Mouse (Mus musculus): ENCODE data around the gene Max. TPM values are rescaled to one million over a fixed set of nuclear protein-coding genes. Genes with fewer than 3 reads are reported as not detected.

Max gene
- total RNA-seq, 2 experiments from 2014 or later, result 56.7 to 61.6 TPM

- DNase-seq, result no peak
Observed at GRCm38 (mm10) chr12:76920398-76920797, 41.6 kb downstream of the Max start.

GRCm38 (mm10) chr12:76918855-76919254, 43.1 kb downstream of the Max start:
- DNase-seq, result no peak

GRCm38 (mm10) chr12:76918113-76918512, 43.9 kb downstream of the Max start:
- peak; percentile 23 for DNase-seq

GRCm38 (mm10) chr12:76916163-76916562, 45.8 kb downstream of the Max start:
- DNase-seq, result no peak

GRCm38 (mm10) chr12:76912193-76912592, 49.8 kb downstream of the Max start:
- no peak for DNase-seq

- DNase-seq, result no peak
Observed at GRCm38 (mm10) chr12:76911171-76911726, 50.8 kb downstream of the Max start.

- DNase-seq, result no peak
Observed at GRCm38 (mm10) chr12:76910258-76910940, 51.6 kb downstream of the Max start.

GRCm38 (mm10) chr12:76909218-76909617, 52.8 kb downstream of the Max start:
- no peak for DNase-seq

GRCm38 (mm10) chr12:76906278-76906677, 55.7 kb downstream of the Max start:
- no peak for DNase-seq

GRCm38 (mm10) chr12:76901508-76902294, 60.3 kb downstream of the Max start:
- no peak for DNase-seq

- DNase-seq, result no peak
Observed at GRCm38 (mm10) chr12:76899261-76899975, 62.6 kb downstream of the Max start.

GRCm38 (mm10) chr12:76898141-76898540, 63.9 kb downstream of the Max start:
- DNase-seq, result no peak

- no peak for DNase-seq
Observed at GRCm38 (mm10) chr12:76897006-76897405, 65.0 kb downstream of the Max start.

- DNase-seq, result no peak
Observed at GRCm38 (mm10) chr12:76896566-76896965, 65.4 kb downstream of the Max start.

GRCm38 (mm10) chr12:76895777-76896176, 66.2 kb downstream of the Max start:
- DNase-seq, result no peak

- DNase-seq, result no peak
Observed at GRCm38 (mm10) chr12:76894792-76895559, 67.0 kb downstream of the Max start.

- DNase-seq, result no peak
Observed at GRCm38 (mm10) chr12:76892910-76893695, 68.9 kb downstream of the Max start.

GRCm38 (mm10) chr12:76891160-76891559, 70.8 kb downstream of the Max start:
- DNase-seq, result no peak

GRCm38 (mm10) chr12:76889404-76890184, 72.4 kb downstream of the Max start:
- DNase-seq, result no peak

- DNase-seq, result no peak
Observed at GRCm38 (mm10) chr12:76887941-76888340, 74.1 kb downstream of the Max start.

Measured in adrenal gland, postnatal 10 days (tissue).